Mouse (Mus musculus) heart, adult 8-10 months (tissue): ENCODE measurements around the gene Cit. TPM values are rescaled to one million over a fixed set of nuclear protein-coding genes. Genes with fewer than 3 reads are reported as not detected.
"Not testable (repeated sequence)": the region's sequence is repeated elsewhere in the genome, so short reads cannot be mapped to it uniquely, and the experiment has no call there.

Experiments
- DNase-seq: peaks from one replicate; pipeline ENCODE4 v3.0.0; 2022; ENCODE audit warnings: low spot score
- total RNA-seq, 4 experiments: library from RNA; stranded (reverse); gene quantifications; 2 replicates each; pipeline ENCODE4 v1.2.4; 2022

The Cit gene
- total RNA-seq: 1 to 10 TPM; 1.1 to 1.6 (median 1.3) TPM

GRCm38 (mm10) chr5:115844766-115845634 lies at the start of gene Cit:
Gene Cit, plus strand, starts transcription at chr5:115845278.
- DNase-seq: peak; percentile 89

- DNase-seq: no peak
Observed at GRCm38 (mm10) chr5:115799016-115799894, 45.8 kb upstream of the Cit start.

- no peak for DNase-seq
Observed at GRCm38 (mm10) chr5:115799895-115800232, 45.2 kb upstream of the Cit start.

GRCm38 (mm10) chr5:115812262-115812661 lies 32.8 kb upstream of the Cit start:
- no peak for DNase-seq

GRCm38 (mm10) chr5:115817022-115817421 lies 28.1 kb upstream of the Cit start:
- DNase-seq: no peak

- not testable (repeated sequence) for DNase-seq
Observed at GRCm38 (mm10) chr5:115817655-115818054, 27.4 kb upstream of the Cit start.

- no peak for DNase-seq
Observed at GRCm38 (mm10) chr5:115819966-115820365, 25.1 kb upstream of the Cit start.

- no peak for DNase-seq
Observed at GRCm38 (mm10) chr5:115821200-115821599, 23.9 kb upstream of the Cit start.

- DNase-seq: no peak
Observed at GRCm38 (mm10) chr5:115821910-115822309, 23.2 kb upstream of the Cit start.

GRCm38 (mm10) chr5:115832754-115833153 lies 12.3 kb upstream of the Cit start:
- no peak for DNase-seq

- not testable (repeated sequence) for DNase-seq
Observed at GRCm38 (mm10) chr5:115833806-115834205, 11.3 kb upstream of the Cit start.

- no peak for DNase-seq
Observed at GRCm38 (mm10) chr5:115835291-115835690, 9.8 kb upstream of the Cit start.

GRCm38 (mm10) chr5:115838059-115838458 lies 7.0 kb upstream of the Cit start:
- DNase-seq: no peak

- DNase-seq: no peak
Observed at GRCm38 (mm10) chr5:115840453-115840852, 4.6 kb upstream of the Cit start.

GRCm38 (mm10) chr5:115840946-115841775 lies 3.9 kb upstream of the Cit start:
- no peak for DNase-seq

GRCm38 (mm10) chr5:115844368-115844765 lies 711 bp upstream of the Cit start:
- DNase-seq: no peak

GRCm38 (mm10) chr5:115845635-115846174 lies 627 bp downstream of the Cit start:
- no peak for DNase-seq

GRCm38 (mm10) chr5:115847166-115847565 lies 2.1 kb downstream of the Cit start:
- no peak for DNase-seq

GRCm38 (mm10) chr5:115848463-115848862 lies 3.4 kb downstream of the Cit start:
- no peak for DNase-seq

- no peak for DNase-seq
Observed at GRCm38 (mm10) chr5:115849263-115849829, 4.3 kb downstream of the Cit start.
